Mouse (Mus musculus) Patski (cell line): Measurements from ENCODE around the gene Rnaseh2a. TPM values are rescaled to one million over a fixed set of nuclear protein-coding genes. Genes with fewer than 3 reads are reported as not detected.

ENCODE experiments used
- ATAC-seq: fragments of 100-300 bp; one replicate; pipeline ENCODE4 v1.8.0; 2021
- CTCF ChIA-PET: fragments of 350-600 bp; sonication (Branson Sonifier 250); formaldehyde crosslinking; loops from one replicate; lab custom pipeline; 2022; ENCODE audit warnings: inconsistent platforms; lab: Charles Lee
- POLR2A ChIA-PET: fragments of 350-600 bp; sonication (Branson Sonifier 250); formaldehyde crosslinking; loops from one replicate; lab custom pipeline; 2022; ENCODE audit warnings: antibody characterized with exemption, inconsistent platforms; lab: Charles Lee
- DNase-seq: peaks from one replicate; pipeline ENCODE4 v3.0.0-alpha.2; 2011; ENCODE audit warnings: low read depth, low spot score
- H3K27me3 ChIP-seq: fragments of 371-371 bp; one replicate; pipeline ENCODE4 v1.5.1; 2021
- CTCF ChIP-seq: fragments of 100-300 bp; IDR thresholded peaks from one replicate; pipeline ENCODE4 v1.5.1; 2021
- in situ Hi-C: fragments of 300-500 bp; cut with MboI; formaldehyde crosslinking; loops from 3 replicates; pipeline ENCODE4 v1.11.1; 2018; ENCODE audit warnings: low pct_unique_long_range_greater_than_20kb, mixed read lengths
- polyA plus RNA-seq: library from polyadenylated mRNA; unstranded; gene quantifications from one replicate; pipeline ENCODE4 v1.2.3, GENCODE M21; 2021

The Rnaseh2a gene
- polyA plus RNA-seq, 1 experiment from 2014 or later: 91.5 TPM

- ChIA-PET CTCF (interaction anchor here (5.2 to 13.4 kb wide), 2 partner anchors 20 to 26 kb away, joined by 44 to 351 read pairs; partner anchors contain the start of gene Hook2), POLR2A (interaction anchor here (1.5 to 2.0 kb wide), 3 partner anchors 11 to 19 kb away, joined by 5 to 6 read pairs (median 6); partner anchors contain the start of gene Hook2)
- in situ Hi-C loops: no loop called here
- no peak for TF ChIP-seq CTCF
- no peak for DNase-seq
- no peaks in the 10 kb centered on the region for H3K27me3 ChIP-seq
- ATAC-seq: no peak
These were observed 1.3 kb upstream of the Rnaseh2a start for GRCm38 (mm10) chr8:84970913-84971312.

GRCm38 (mm10) chr8:84970135-84970790 lies 696 bp upstream of the Rnaseh2a start:
- no peaks in the 10 kb centered on the region for H3K27me3 ChIP-seq
- in situ Hi-C loops: no loop called here
- no peak for DNase-seq
- ATAC-seq: no peak
- no peak for TF ChIP-seq CTCF
- ChIA-PET POLR2A (interaction anchor here (1.5 to 2.7 kb wide), 5 partner anchors 10 to 20 kb away, joined by 5 to 15 read pairs (median 6); partner anchors contain the start of gene Hook2), CTCF (interaction anchor here (13.4 kb wide), 1 partner anchor 20 kb away, joined by 351 read pairs; the partner anchor contains the start of gene Hook2)

DNA sequence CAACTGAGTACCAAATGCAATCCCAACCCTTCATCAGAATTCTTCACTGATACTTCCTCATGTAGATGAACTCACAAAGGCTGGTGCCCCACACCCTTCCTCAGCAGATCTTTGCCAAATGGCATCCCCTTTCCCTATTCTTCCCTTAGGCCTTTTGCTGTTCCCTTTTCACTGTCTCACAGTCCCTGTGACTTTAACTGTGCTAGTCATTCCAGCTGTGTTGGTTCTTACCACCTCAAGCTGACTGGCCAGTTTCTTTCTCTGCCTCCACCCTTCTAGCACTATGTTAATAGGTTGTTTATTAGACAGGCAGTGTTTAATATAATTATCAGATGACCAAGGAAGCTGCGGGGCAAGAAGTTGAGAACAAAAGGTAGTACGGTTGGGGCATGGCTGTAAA lies 917 bp downstream of the Rnaseh2a start:
- in situ Hi-C loops: no loop called here
- DNase-seq (no peak), ATAC-seq (no peak)
- CTCF ChIA-PET: interaction anchor here (0.9 to 13.4 kb wide), 3 partner anchors 21 to 41 kb away, joined by 3 to 351 read pairs (median 3); partner anchors contain the start of gene Hook2
- no peaks in the 10 kb centered on the region for H3K27me3 ChIP-seq
- POLR2A ChIA-PET: interaction anchor here (1.0 to 2.7 kb wide), 5 partner anchors 9 to 44 kb away, joined by 3 to 15 read pairs (median 8); no protein-coding TSS in a partner anchor
- no peak for TF ChIP-seq CTCF

DNA sequence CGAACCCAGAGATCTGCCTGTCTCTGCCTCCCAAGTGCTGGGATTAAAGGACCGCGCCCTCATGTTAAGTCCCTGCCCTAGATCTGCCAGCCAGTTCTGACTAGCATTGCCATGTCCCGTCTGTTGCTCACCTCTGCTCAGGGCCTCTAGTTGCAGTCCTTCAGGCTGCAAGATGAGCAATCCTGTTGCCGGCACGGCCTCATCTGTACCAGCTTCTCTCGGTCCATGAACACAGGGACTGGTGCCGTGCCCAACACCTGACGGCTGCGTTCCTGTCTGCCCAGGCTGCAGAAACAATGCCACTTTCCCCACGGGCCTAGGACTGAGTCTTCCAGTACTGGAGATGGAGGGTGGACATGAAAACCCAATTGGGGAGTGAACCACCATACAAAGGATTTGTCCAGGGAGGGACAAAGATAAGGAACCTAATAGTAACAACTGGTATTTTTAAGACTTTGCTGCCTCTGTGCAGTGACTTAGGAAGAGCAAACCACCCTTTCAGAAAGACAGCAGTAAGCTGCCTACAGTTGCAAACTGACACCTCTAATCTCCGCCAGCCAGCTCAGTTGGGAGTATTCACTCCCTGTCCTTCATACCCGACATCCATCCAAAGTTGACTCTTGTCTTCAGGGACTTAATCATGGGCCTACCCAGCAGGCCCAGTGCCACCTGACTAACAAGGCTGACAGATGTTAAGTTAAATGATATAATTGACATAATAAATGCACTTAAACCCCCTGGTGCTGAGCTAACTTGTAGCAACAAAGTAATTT lies 1.8 kb downstream of the Rnaseh2a start:
- no peak for DNase-seq
- ATAC-seq: no peak
- no peak for TF ChIP-seq CTCF
- ChIA-PET CTCF (interaction anchor here (0.9 kb wide), 1 partner anchor 22 kb away, joined by 3 read pairs; no protein-coding TSS in a partner anchor), POLR2A (interaction anchor here (0.8 to 2.9 kb wide), 6 partner anchors 8 to 22 kb away, joined by 3 to 17 read pairs (median 6); partner anchors contain the start of gene Junb)
- in situ Hi-C loops: no loop called here
- no peaks in the 10 kb centered on the region for H3K27me3 ChIP-seq

GRCm38 (mm10) chr8:84966603-84967002 lies 3.0 kb downstream of the Rnaseh2a start:
- no peak for DNase-seq
- CTCF ChIA-PET: interaction anchor here (0.8 to 1.2 kb wide), 4 partner anchors 8 to 31 kb away, joined by 3 to 4 read pairs (median 4); no protein-coding TSS in a partner anchor
- ATAC-seq: no peak
- no peaks in the 10 kb centered on the region for H3K27me3 ChIP-seq
- no peak for TF ChIP-seq CTCF
- in situ Hi-C loops: no loop called here
- POLR2A ChIA-PET: interaction anchor here (1.2 to 2.9 kb wide), 3 partner anchors 9 to 14 kb away, joined by 3 to 17 read pairs (median 3); partner anchors contain the start of gene Junb

GRCm38 (mm10) chr8:84965731-84966291 lies 3.8 kb downstream of the Rnaseh2a start:
- ATAC-seq (peak; percentile 91), DNase-seq (no peak)
- POLR2A ChIA-PET: interaction anchor here (0.6 to 2.9 kb wide), 2 partner anchors 10 to 359 kb away, joined by 3 to 17 read pairs; no protein-coding TSS in a partner anchor
- in situ Hi-C loops: no loop called here
- no peaks in the 10 kb centered on the region for H3K27me3 ChIP-seq
- TF ChIP-seq CTCF: no peak
- CTCF ChIA-PET: interaction anchor here (1.0 to 1.2 kb wide), 3 partner anchors 9 to 32 kb away, joined by 3 to 4 read pairs (median 4); no protein-coding TSS in a partner anchor

DNA sequence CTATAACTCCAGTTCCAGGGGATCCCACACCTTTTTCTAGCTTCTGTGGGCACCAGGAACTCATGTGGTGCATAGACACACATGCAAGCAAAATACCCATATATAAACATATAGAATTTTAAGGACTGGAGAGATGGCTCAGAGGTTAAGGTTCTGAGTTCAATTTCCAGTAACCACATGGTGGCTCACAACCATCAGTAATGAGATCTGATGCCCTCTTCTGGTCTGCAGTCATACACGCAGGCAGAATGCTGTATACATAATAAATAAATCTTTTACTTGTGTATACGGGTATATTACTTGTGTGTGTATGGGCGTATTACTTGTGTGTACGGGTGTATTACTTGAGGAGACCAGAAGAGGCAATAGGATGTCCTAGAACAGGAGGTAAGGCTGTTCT lies 5.6 kb downstream of the Rnaseh2a start:
- POLR2A ChIA-PET: no interaction called here
- in situ Hi-C loops: no loop called here
- CTCF ChIA-PET: interaction anchor here (1.7 kb wide), 1 partner anchor 26 kb away, joined by 4 read pairs; the partner anchor contains the start of gene Hook2
- DNase-seq (no peak), ATAC-seq (no peak)
- H3K27me3 ChIP-seq: no peaks in the 10 kb centered on the region
- no peak for TF ChIP-seq CTCF

- ChIA-PET POLR2A (interaction anchor here (1.9 kb wide), 1 partner anchor 11 kb away, joined by 6 read pairs; no protein-coding TSS in a partner anchor), CTCF (interaction anchor here (0.8 to 2.0 kb wide), 2 partner anchors 31 to 45 kb away, joined by 3 to 7 read pairs; no protein-coding TSS in a partner anchor)
- no peaks in the 10 kb centered on the region for H3K27me3 ChIP-seq
- in situ Hi-C loops: loop anchor here (5.0 kb wide), 1 partner anchor 38 kb away; no protein-coding TSS in a partner anchor
- ATAC-seq (peak; percentile 36), DNase-seq (no peak)
- no peak for TF ChIP-seq CTCF
These were observed 9.8 kb downstream of the Rnaseh2a start for GRCm38 (mm10) chr8:84959811-84960210.

GRCm38 (mm10) chr8:84956768-84957167 lies 12.8 kb downstream of the Rnaseh2a start:
- TF ChIP-seq CTCF: peak; percentile 93
- POLR2A ChIA-PET: interaction anchor here (0.8 to 1.6 kb wide), 2 partner anchors 13 to 33 kb away, joined by 3 to 8 read pairs; partner anchors contain the start of genes Gm49661, Hook2, Prdx2 and Rnaseh2a
- H3K27me3 ChIP-seq: peaks cover 9% of the 10 kb centered on the region
- peak; percentile 28 for DNase-seq
- in situ Hi-C loops: loop anchor here (5.0 kb wide), 1 partner anchor 34 kb away; no protein-coding TSS in a partner anchor
- ATAC-seq: peak; percentile 9
- CTCF ChIA-PET: interaction anchor here (0.8 to 2.0 kb wide), 9 partner anchors 8 to 54 kb away, joined by 3 to 9 read pairs (median 4); partner anchors contain the start of genes Junb and Klf1
